Mouse (Mus musculus) v-Abl transformed pro-B cells (cell line): ENCODE measurements at regions not wholly inside any gene's neighbourhood (a gene's known extent, or its start where the extent isn't known, plus 50 kb on each side); places are given as distances from the start of the nearest gene placed in this dataset.

Experiments used
- in situ Hi-C, 2 experiments: fragments of 400-800 bp; cut with MboI; formaldehyde crosslinking; loops; one replicate each; pipeline ENCODE4 v1.15.1; 2025; ENCODE audit not compliant: unreplicated experiment in 2 of 2

- in situ Hi-C loops: no loop called here
These were observed 700.0 kb downstream of the Pdcd6ip start for GRCm38 (mm10) chr9:113008106-113008505.

- in situ Hi-C loops: no loop called here
These were observed 711.9 kb downstream of the Pdcd6ip start for GRCm38 (mm10) chr9:112996204-112996603.

DNA sequence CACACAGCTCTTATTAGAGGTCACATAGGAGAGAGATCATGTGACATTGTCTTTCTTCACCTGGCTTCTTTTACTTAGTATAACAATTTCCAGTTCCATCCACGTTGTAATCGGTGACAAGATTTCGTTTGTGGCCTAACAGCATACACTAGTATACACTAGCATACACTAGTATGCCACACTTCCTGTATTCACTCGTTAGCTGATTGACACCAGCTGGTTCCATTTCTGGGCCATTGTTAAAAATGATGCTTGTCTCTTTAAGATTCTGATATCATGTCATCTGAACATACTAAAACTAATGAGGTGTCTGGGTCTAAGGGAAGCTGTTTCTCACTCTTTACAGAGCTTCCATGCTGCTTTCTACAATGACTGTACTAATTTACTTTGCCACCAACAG is 713.3 kb downstream of the Pdcd6ip start:
- in situ Hi-C loops: no loop called here

- in situ Hi-C loops: no loop called here
These were observed 714.4 kb downstream of the Pdcd6ip start for GRCm38 (mm10) chr9:112993627-112994026.

- in situ Hi-C loops: no loop called here
These were observed 715.1 kb downstream of the Pdcd6ip start for GRCm38 (mm10) chr9:112992937-112993336.

DNA sequence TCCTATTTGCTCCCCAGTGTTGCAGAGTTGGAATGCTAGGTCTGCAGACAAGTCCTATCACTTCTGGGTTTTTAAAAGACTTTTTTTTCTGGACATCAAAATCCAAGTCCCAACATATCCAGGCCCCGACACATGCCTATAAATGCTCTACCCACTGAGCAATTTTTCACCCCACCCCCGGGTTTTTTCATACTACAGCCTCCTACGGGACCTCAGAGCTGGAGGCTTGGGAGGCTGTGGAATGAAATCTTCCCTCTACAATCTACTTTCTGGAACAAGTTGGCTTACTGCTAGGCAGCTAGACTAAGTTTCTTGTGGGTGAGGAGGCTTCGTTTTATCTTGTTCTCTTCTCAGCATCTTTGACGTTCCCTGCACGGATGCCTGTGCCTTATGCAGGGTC is 724.7 kb downstream of the Pdcd6ip start:
- in situ Hi-C loops: no loop called here

DNA sequence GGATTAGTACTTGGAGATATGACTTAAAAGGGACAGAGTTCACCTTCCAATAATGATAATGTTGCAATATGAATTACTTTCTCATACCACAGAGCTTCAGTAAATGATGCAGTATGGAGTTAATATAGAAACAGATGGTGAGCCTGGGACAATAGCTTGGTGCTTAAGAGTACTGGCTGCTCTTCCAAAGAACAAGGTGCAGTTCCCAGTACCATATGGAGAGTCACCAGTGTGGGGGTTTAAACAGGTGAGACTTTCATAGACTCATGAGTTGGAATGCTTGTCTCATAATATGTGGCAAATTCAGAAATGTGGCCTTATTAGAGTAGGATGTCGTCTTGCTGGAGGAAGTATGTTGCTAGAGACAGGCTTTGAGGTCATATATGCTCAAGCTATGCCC is 715.8 kb upstream of the Arpp21 start:
- in situ Hi-C loops: no loop called here

- in situ Hi-C loops: no loop called here
These were observed 714.3 kb upstream of the Arpp21 start for GRCm38 (mm10) chr9:112950056-112950455.

DNA sequence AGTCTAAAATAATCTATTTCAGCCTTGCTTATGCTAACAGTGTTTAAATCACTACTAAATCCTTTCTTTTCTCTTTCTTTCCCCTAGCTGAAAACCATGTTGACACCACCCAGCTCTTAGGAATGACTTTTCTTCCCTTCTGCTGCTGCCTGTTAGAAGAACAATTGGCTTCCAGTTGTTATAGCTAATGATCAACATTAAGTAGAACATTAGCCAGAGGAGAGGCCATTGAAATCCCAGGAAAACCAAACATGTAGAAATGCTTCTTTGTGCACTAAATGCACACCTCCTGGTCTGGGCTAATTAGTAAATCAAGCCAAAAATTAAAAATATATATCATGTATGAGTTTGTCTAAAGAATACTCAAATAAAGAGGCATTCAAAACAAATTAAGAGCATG is 703.0 kb upstream of the Arpp21 start:
- in situ Hi-C loops: no loop called here

GRCm38 (mm10) chr9:112909311-112910101 is 673.8 kb upstream of the Arpp21 start:
- in situ Hi-C loops: no loop called here

- in situ Hi-C loops: no loop called here
These were observed 670.2 kb upstream of the Arpp21 start for GRCm38 (mm10) chr9:112905955-112906354.

DNA sequence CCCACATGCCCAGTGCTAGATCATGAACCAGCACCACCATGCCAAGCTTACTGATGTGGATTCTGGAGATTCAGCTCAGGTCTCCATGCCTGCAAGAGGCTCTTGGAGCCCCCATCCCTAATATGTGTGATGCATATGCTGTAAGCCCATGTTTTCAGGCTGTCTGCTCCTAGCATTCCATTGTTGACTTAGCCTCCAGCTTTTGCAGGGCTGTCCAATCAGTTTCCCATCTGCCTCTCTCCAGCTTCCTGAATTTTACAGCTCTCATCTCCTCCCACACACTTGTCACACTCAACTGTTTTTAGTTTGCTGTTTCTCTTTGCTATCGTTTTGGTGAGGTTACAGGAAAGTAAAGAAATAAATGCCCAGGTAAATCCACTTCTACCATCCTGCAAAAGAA is 629.2 kb upstream of the Arpp21 start:
- in situ Hi-C loops: no loop called here

GRCm38 (mm10) chr9:112861136-112861535 is 625.4 kb upstream of the Arpp21 start:
- in situ Hi-C loops: no loop called here

GRCm38 (mm10) chr9:112860307-112860893 is 624.7 kb upstream of the Arpp21 start:
- in situ Hi-C loops: no loop called here

DNA sequence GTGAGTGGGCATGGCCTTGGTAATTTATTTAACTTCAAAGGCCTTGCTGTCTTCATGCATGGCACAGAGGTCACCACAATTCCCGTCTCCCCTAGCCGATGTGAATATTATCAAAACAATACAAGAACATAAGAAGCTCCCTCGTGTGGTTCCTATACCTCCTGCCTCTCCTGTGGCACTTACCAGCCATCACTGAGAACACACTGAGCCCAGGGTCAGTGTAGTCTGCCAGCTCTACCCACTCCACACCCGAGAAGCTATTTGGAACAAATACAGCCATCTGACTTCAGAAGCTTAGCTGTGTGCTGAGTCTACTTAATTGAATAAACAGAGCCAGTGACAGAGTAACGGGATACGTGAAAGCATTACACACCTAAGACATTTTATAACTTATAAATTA is 605.7 kb upstream of the Arpp21 start:
- in situ Hi-C loops: no loop called here

- in situ Hi-C loops: no loop called here
These were observed 603.5 kb upstream of the Arpp21 start for GRCm38 (mm10) chr9:112839071-112839793.

DNA sequence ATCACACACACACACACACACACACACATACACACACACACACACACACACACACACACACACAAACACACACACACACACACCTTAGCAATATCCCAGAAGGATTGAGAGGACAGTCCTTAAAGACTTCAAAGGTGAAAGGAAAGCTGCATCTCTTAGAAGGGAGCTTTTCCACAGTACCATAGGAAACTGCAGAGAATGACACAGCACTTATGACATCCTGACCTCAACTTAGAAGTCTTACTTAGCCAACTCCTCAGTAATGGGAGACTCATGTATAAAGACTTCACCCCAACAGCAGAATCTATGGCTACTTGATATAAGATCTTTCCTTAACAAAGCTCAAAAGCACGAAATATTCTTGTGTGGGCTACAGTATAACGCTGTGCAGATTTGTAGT is 601.8 kb upstream of the Arpp21 start:
- in situ Hi-C loops: no loop called here

- in situ Hi-C loops: no loop called here
These were observed 598.9 kb upstream of the Arpp21 start for GRCm38 (mm10) chr9:112834441-112835245.

DNA sequence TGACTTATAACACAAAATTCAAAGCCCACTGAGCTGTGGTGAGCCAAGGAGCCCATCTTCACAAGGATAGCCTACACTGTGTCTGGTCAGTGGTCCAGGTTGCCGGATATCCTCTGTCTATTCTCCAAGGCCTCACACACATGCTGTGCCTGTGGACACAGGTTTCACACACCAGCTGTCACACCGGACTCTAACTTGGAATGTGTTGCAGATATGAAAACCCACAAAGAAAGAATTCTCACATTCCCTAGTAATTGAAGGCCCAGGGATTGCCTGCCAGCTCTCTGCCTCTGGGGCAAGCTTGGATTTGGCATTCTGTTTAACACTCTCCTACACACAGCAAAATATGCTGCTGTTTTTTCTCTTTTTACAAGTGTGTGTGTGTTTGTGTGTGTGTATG is 595.4 kb upstream of the Arpp21 start:
- in situ Hi-C loops: no loop called here

DNA sequence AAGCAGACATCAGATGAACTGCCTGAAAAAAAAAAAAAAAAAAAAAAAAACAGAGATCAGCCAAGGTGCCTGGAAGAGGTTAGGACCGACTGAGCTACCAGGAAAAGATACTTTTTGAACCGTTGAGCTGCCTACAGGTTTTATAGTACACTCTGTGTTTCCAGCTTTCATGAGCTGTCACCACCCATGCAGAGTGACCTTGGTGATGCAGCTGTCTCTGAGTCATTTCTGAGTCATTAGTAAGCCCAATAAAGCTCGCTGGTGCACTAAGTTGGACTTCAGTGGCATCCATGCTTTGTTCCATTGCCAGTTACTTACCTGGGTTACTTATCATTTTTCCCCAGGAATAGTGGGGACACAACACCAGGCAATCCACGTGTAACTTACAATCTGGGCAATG is 592.9 kb upstream of the Arpp21 start:
- in situ Hi-C loops: no loop called here

DNA sequence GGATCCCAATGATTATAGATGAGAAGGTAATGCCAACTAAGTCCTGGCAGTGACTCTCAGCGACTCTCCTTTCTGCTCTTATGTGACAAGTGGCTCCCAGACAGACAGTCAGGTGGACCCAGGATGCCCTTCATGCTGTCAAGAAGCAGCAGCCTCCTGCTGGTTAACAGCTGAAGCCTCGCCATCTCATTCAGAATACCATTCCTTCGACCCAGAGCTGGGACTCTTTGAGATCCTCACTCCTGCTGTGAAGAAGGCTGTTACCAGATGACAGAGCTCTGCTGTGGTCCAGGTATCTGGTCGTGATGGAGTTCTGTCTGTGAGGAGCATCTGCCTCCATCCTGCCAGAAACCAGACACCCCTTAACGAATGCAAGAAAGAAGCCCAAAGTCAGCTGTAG is 590.9 kb upstream of the Arpp21 start:
- in situ Hi-C loops: no loop called here
